In genomic region chr6:137456064-137456463, GRCm38 (mm10) we compare ENCODE assay signal across 9 mouse cellular contexts.
A peak's percentile ranks its signal among the peaks of the same experiment; 100 is the strongest.
DNase-seq lines count a peak whose midpoint lies in the region; ATAC-seq and TF ChIP-seq lines count a peak whose summit lies in the region.
"Had no signal": no experiment of that assay in that cellular context is flagged by ENCODE, and none has a peak within 500 bp of the region (broad histone marks: within the 10 kb centered on the region; RNA-seq: fewer than 3 reads in every experiment).

No protein-coding gene starts in this region.

- no peaks in the 10 kb centered on the region for H3K27me3 ChIP-seq in kidney, embryonic 15.5 days
- no peaks in the 10 kb centered on the region for H3K27me3 ChIP-seq in embryonic facial prominence, embryonic 15.5 days
- H3K27me3 ChIP-seq in intestine, postnatal 0 days (replicated peaks; ENCODE audit: control insufficient read depth, insufficient read depth, low read length): no peaks in the 10 kb centered on the region

- no peak overlapping the region for H3K4me3 ChIP-seq in kidney, embryonic 15.5 days (replicated peaks)
- no peak overlapping the region for H3K4me3 ChIP-seq in embryonic facial prominence, embryonic 15.5 days (replicated peaks)
- no peak overlapping the region for H3K4me3 ChIP-seq in intestine, postnatal 0 days (ENCODE audit: low read depth, low read length)

- no peaks in the 10 kb centered on the region for H3K36me3 ChIP-seq in kidney, embryonic 15.5 days
- no peaks in the 10 kb centered on the region for H3K36me3 ChIP-seq in embryonic facial prominence, embryonic 15.5 days
- H3K36me3 ChIP-seq in intestine, postnatal 0 days (ENCODE audit: control insufficient read depth, insufficient read depth): no peaks in the 10 kb centered on the region

- intact Hi-C loops in heart, postnatal 25 days (cut with DNase I): loop anchor here (5.0 kb wide), 3 partner anchors 61 to 191 kb away; no protein-coding TSS in a partner anchor

- TF ChIP-seq CTCF in intestine, postnatal 0 days (IDR thresholded peaks at IDR 0.05; ENCODE audit: low read depth): no peak

- H3K27ac ChIP-seq in kidney, embryonic 15.5 days: no peak overlapping the region
- H3K27ac ChIP-seq in embryonic facial prominence, embryonic 15.5 days (replicated peaks): no peak overlapping the region
- no peak overlapping the region for H3K27ac ChIP-seq in intestine, postnatal 0 days (ENCODE audit: low read depth, low read length)

- H3K4me2 ChIP-seq in kidney, embryonic 15.5 days: peak overlapping the region; percentile 33
- H3K4me2 ChIP-seq in embryonic facial prominence, embryonic 15.5 days (replicated peaks): peak overlapping the region; percentile 29; the same call in 1 of the 2 replicates
- H3K4me2 ChIP-seq in intestine, postnatal 0 days (replicated peaks; ENCODE audit: low read depth): peak overlapping the region; percentile 42

- 56% methylated on average over 7 of the region's 7 CpGs for whole genome bisulfite sequencing in kidney, embryonic 15.5 days
- 62% methylated on average over 7 of the region's 7 CpGs for WGBS in embryonic facial prominence, embryonic 15.5 days
- WGBS in intestine, postnatal 0 days: 50% methylated on average over 7 of the region's 7 CpGs

- peak; percentile 90 for DNase-seq in heart, adult 11 months
- DNase-seq in heart, postnatal 25 days (ENCODE audit: low spot score): no peak
- no peak for DNase-seq in kidney, postnatal 36 days
- DNase-seq in right cerebral cortex, postnatal 36 days (ENCODE audit: low spot score in 2 of 2): no peak
- DNase-seq: adrenal gland, adult 8-10 months; spleen, adult 18-20 months had no signal

- no peak overlapping the region for H3K9ac ChIP-seq in kidney, embryonic 15.5 days
- H3K9ac ChIP-seq in embryonic facial prominence, embryonic 15.5 days: no peak overlapping the region
- no peak overlapping the region for H3K9ac ChIP-seq in intestine, postnatal 0 days (ENCODE audit: low read depth, low read length)

- no peaks in the 10 kb centered on the region for H3K9me3 ChIP-seq in kidney, embryonic 15.5 days (replicated peaks)
- H3K9me3 ChIP-seq in embryonic facial prominence, embryonic 15.5 days (replicated peaks): no peaks in the 10 kb centered on the region
- no peaks in the 10 kb centered on the region for H3K9me3 ChIP-seq in intestine, postnatal 0 days (ENCODE audit: control insufficient read depth)

- ATAC-seq in kidney, embryonic 15.5 days (replicated peaks; ENCODE audit: low FRiP score): peak; percentile 60
- no peak for ATAC-seq in embryonic facial prominence, embryonic 15.5 days (ENCODE audit: insufficient number of reproducible peaks, low FRiP score, low TSS enrichment, low read depth)
- 0 out of 2 replicates have a peak, but pooled peaks have one; percentile 10 for ATAC-seq in intestine, postnatal 0 days

- no peaks in the 10 kb centered on the region for H3K4me1 ChIP-seq in kidney, embryonic 15.5 days
- H3K4me1 ChIP-seq in embryonic facial prominence, embryonic 15.5 days: peaks cover 9% of the 10 kb centered on the region; the same call in 1 of the 2 replicates
- no peaks in the 10 kb centered on the region for H3K4me1 ChIP-seq in intestine, postnatal 0 days (replicated peaks; ENCODE audit: control insufficient read depth, insufficient read depth, low read length)
